Mouse (Mus musculus) erythroblast, embryonic 14.5 days (primary cell): ENCODE data around the gene Hunk.

Source experiments
- GATA1 ChIP-seq: IDR thresholded peaks from 2 replicates; pipeline ENCODE4 v1.6.1; 2012; ENCODE audit warnings: low read length, inconsistent platforms, mixed read lengths
- TAL1 ChIP-seq: IDR thresholded peaks from 3 replicates; pipeline ENCODE4 v1.6.1; 2012; ENCODE audit warnings: low read length, inconsistent platforms, mixed read lengths

DNA sequence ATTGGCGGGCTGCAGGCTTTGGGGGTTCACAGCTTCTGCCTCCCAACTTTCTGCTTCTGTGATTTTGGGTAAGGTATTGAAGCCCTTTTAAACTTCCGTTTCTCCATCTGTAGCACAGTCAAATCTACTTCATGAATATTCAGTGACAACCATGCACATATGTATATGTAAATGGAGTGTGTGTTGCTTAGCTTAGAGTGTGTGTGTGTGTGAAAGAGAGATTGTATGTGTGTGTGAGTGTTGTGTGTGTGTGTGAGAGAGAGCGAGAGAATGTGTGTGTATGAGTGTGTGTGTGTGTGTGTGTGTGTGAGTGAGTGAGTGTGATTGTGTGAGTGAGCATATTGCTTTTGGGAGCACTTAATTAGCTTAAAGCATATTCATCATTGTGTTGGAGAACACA, 19.4 kb downstream of the Hunk start:
- no peak for TF ChIP-seq GATA1
- no peak for TF ChIP-seq TAL1
